Mouse (Mus musculus) neutrophil, adult 5-6 weeks (primary cell): ENCODE results near the gene Fcrls. TPM values are rescaled to one million over a fixed set of nuclear protein-coding genes. Genes with fewer than 3 reads are reported as not detected.
A peak's percentile ranks its signal among the peaks of the same experiment; 100 is the strongest.

Experiments
- ATAC-seq: fragments of 151-379, 151-347 bp; 2 replicates; pipeline ENCODE4 v1.8.0; 2017; ENCODE audit warnings: mild to moderate bottlenecking, moderate TSS enrichment; ENCODE audit not compliant: insufficient number of reproducible peaks, poor library complexity, low FRiP score, severe bottlenecking; ENCODE audit errors: extremely low read depth
- total RNA-seq: library from RNA; stranded (forward); fragments of 200-1000 nt; gene quantifications from 2 replicates; pipeline ENCODE4 v1.2.3, GENCODE M21; 2017

The Fcrls gene
- 0.70 TPM in 1 of 2 replicates, not detected in the other for total RNA-seq

GRCm38 (mm10) chr3:87263436-87263835, at the start of gene Fcrls:
Gene Fcrls, minus strand, starts transcription at chr3:87263738.
- ATAC-seq = 0 out of 2 replicates have a peak, but pooled peaks have one; percentile 13

GRCm38 (mm10) chr3:87309922-87310321, 46.4 kb upstream of the Fcrls start:
- ATAC-seq = no peak

- ATAC-seq = no peak
Measured at GRCm38 (mm10) chr3:87299901-87300300, 36.4 kb upstream of the Fcrls start.

DNA sequence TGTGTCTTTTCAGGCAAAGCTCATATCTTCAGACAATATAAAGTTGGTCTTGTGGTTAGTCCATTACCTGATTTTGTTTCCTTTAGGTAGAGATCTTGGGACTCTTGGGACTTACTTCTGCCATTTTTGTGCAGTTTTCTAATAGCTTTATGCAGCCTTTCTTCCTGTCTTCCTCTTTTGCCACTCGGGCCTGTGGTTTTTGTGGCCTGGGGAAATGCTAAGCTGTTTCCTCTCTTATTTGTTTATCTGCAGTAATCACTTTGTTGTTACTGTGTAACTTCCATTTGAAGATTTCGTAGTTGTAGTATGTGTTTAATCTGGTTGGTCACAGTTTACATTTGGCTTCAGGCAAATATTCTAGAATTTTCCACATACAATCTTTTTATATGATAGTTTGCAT, 10.8 kb upstream of the Fcrls start:
- ATAC-seq = 0 out of 2 replicates have a peak, but pooled peaks have one; percentile 9

- no peak for ATAC-seq
Measured at GRCm38 (mm10) chr3:87266581-87266980, 3.0 kb upstream of the Fcrls start.

DNA sequence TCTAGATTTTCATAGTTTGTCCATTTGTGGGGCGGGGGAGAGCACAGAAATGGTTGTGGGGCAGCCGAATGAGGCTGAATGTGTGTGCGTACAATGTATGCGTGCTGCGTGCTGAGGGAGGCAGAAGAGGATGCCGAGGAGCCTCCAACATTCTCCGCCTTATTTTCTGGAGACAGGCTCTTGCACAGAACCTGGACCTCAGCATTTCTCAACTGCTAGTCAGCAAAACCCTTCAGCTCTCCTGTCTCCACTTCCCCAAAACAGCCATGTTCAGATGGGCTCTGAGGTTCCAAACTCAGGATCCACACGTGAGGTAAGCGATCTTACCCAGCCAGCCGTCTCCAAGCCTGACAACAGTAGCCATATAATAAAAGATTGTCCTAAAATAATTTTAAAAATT, 8.3 kb downstream of the Fcrls start:
- ATAC-seq = no peak

DNA sequence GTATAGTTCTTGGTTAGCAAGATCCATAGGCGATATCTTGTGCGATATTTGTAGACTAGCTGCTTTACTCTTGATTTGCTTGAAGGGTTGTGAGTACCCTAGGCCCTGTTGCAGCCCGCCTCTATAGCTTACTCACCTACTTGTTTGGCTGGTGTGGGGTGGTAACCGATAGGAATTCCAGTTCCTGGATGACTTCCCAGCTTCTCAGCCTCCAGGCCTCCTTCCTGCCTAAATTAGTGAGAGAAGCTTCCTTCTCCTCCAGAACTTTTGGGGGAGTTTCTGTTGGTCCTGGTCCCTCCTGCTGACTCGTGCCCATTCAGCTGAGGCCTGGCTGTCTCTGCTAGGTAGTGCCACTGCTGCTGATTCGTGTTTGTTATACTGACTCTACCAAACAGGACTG, 14.0 kb downstream of the Fcrls start:
- ATAC-seq = no peak

DNA sequence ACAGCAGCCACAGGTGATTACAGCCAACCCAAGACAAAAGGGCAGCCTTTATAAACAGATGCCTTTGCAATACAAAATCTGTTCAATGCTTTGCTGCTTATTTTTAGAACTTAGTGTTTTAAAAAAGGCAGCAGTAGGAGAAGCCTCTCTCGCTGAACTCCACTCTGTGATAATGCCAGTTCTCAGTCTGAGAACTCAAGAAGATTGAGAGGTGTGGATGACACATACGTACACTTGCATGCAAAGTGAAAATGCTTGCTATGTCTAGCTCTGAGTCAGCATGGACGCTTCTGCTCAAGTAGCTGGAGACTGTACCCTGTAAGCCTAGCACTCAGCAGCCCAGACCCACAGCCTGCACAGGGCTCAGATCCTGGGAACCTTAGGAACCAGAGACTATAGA, 16.2 kb downstream of the Fcrls start:
- ATAC-seq = no peak

GRCm38 (mm10) chr3:87243654-87244053, 19.9 kb downstream of the Fcrls start:
- peak; percentile 46; the same call in 1 of the 2 replicates for ATAC-seq

GRCm38 (mm10) chr3:87240909-87241308, 22.6 kb downstream of the Fcrls start:
- no peak for ATAC-seq

DNA sequence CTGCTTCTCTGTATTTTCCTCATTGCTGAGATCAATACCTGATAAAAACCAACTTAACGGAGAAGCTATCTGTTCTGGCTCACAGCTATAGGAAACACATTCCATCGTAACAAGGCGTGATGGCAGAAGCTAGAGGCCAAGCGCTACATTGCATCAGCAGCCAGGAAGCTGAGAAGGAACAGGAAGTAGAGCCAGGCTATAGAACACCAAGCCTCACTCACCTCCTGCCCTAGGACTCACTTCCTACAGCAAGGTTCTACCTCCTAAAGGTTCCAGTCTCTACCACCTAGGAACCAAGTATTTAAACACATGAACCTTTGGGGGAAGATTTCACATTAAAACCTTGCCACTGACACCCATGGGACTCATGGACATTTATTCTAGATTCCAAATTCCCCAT, 39.9 kb downstream of the Fcrls start:
- no peak for ATAC-seq

DNA sequence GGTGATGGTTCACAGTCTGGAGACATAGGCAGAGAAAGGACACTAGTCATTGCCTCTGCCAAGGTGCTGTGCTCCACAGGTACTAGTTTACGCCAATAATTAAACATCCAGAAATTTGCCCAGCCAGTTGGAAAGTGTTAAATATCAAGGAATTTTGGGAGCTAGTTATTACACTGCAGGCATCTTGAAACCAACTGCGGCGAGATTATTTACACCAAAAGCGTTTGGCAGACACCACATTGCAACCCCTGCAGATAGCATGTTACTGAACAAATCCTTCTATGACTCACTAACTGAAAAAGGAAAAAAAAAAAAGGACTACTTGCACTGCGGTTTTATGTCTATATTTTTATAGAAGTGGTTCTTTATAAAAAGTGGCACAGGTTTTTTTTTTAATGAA, 41.2 kb downstream of the Fcrls start:
- no peak for ATAC-seq

DNA sequence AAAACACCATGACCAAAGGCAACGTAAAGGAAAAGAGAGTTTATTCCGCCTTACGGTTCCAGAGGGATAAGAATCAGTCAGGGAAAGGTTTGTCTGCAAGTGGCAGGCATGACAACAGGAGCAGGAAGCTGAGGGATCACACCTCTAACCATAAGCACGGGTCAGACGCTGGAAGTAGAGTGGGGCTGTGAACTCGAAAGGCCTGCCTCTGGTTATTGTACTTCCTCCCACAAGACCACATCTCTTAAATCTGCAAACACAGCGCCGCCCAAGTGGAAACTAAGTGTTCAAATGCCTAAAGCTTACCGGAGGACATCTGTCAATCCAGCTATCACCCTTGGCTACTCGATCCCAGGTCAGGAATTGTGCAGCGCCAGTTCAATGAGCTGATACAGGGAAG, 48.4 kb downstream of the Fcrls start:
- ATAC-seq = no peak

GRCm38 (mm10) chr3:87214221-87214864, 49.2 kb downstream of the Fcrls start:
- ATAC-seq = no peak

- ATAC-seq = no peak
Measured at GRCm38 (mm10) chr3:87206336-87207075, 57.0 kb downstream of the Fcrls start.

Other genes with a start within 250 kb of the Fcrls start
- not detected in 2 replicates for gene Kirrel, start 89.0 kb downstream of the Fcrls start, total RNA-seq
- gene Cd5l, start 94.1 kb upstream of the Fcrls start, total RNA-seq = not detected in 2 replicates
- 148 and 155 TPM in 2 replicates for gene Fcrl1, start 112.6 kb upstream of the Fcrls start, total RNA-seq
- 1.1 and 2.0 TPM in 2 replicates for gene Fcrl5, start 172.0 kb upstream of the Fcrls start, total RNA-seq